Mouse (Mus musculus) neural tube, embryonic 12.5 days (tissue): Measurements from ENCODE around the gene Chrd. TPM values are rescaled to one million over a fixed set of nuclear protein-coding genes. Genes with fewer than 3 reads are reported as not detected.

Source experiments
- ATAC-seq: fragments of 200-750 bp; cut with Nextera tagmentation; 2 replicates; pipeline ENCODE4 v1.8.0; 2017; ENCODE audit warnings: low read depth, mild to moderate bottlenecking, moderate TSS enrichment, moderate library complexity; ENCODE audit not compliant: low FRiP score
- H3K27ac ChIP-seq: fragments of 300-500 bp; sonication (generic); 2 replicates; pipeline ENCODE4 v1.5.1; 2016
- H3K27me3 ChIP-seq: fragments of 300-500 bp; sonication (generic); replicated peaks from 2 replicates; pipeline ENCODE4 v1.6.1; 2016; ENCODE audit warnings: mild to moderate bottlenecking
- H3K36me3 ChIP-seq: fragments of 300-500 bp; sonication (generic); 2 replicates; pipeline ENCODE4 v1.6.1; 2016; ENCODE audit warnings: mild to moderate bottlenecking
- H3K4me1 ChIP-seq: fragments of 300-500 bp; sonication (generic); 2 replicates; pipeline ENCODE4 v1.6.1; 2016
- H3K4me2 ChIP-seq: fragments of 300-500 bp; sonication (generic); replicated peaks from 2 replicates; pipeline ENCODE4 v1.6.1; 2016; ENCODE audit warnings: mild to moderate bottlenecking
- H3K4me3 ChIP-seq: fragments of 300-500 bp; sonication (generic); 2 replicates; pipeline ENCODE4 v1.5.1; 2016
- H3K9ac ChIP-seq: fragments of 300-500 bp; sonication (generic); 2 replicates; pipeline ENCODE4 v1.6.1; 2016; ENCODE audit warnings: mild to moderate bottlenecking
- H3K9me3 ChIP-seq: fragments of 300-500 bp; sonication (generic); 2 replicates; pipeline ENCODE4 v1.6.1; 2016; ENCODE audit warnings: mild to moderate bottlenecking
- WGBS: fragments of 180-500 bp; shearing (Covaris S2); methylation state at CpG from one replicate; pipeline ENCODE4 v1.1.7; 2016; 5-methylcytosine and 5-hydroxymethylcytosine counted together
- polyA plus RNA-seq: library from polyadenylated mRNA; unstranded; fragments of >200 nt; fragmentation: Nextera tagmentation; extraction: Ambion mirVana; gene quantifications from 2 replicates; pipeline ENCODE4 v1.2.1, GENCODE M21; 2016

Gene Chrd
- polyA plus RNA-seq, result 7.0 and 8.0 TPM in 2 replicates

- Histone ChIP-seq H3K36me3 (0 out of 2 replicates have a peak, but pooled peaks cover 4% of the 10 kb centered on the region), H3K4me1 (peaks cover 18% of the 10 kb centered on the region), H3K9ac (peak within 1 kb of the TSS; percentile 86), H3K27ac (peak within 1 kb of the TSS; percentile 62), H3K27me3 (peaks cover 26% of the 10 kb centered on the region), H3K4me2 (peak within 1 kb of the TSS; percentile 90), H3K4me3 (peak within 1 kb of the TSS; percentile 71), H3K9me3 (no peaks in the 10 kb centered on the region)
- ATAC-seq, result peak; percentile 82
- WGBS, result under 1% methylated on average over 63 of the region's 70 CpGs
Measured at GRCm38 (mm10) chr16:20732925-20733730, at the start of gene Chrd. Gene Chrd (plus strand): TSS chr16:20733127.

GRCm38 (mm10) chr16:20690774-20691173, 42.2 kb upstream of the Chrd start:
- 92% methylated on average over 3 of the region's 3 CpGs for WGBS
- Histone ChIP-seq H3K9me3 (no peaks in the 10 kb centered on the region), H3K4me2 (no peak overlapping the region), H3K27ac (no peak overlapping the region), H3K27me3 (no peaks in the 10 kb centered on the region), H3K36me3 (peaks cover 61% of the 10 kb centered on the region), H3K4me1 (peaks cover 35% of the 10 kb centered on the region), H3K9ac (no peak overlapping the region), H3K4me3 (no peak overlapping the region)
- no peak for ATAC-seq

GRCm38 (mm10) chr16:20691617-20692016, 41.3 kb upstream of the Chrd start:
- H3K4me1 ChIP-seq, result peaks cover 42% of the 10 kb centered on the region
- no peak overlapping the region for H3K9ac ChIP-seq
- H3K27me3 ChIP-seq, result no peaks in the 10 kb centered on the region
- H3K27ac ChIP-seq, result peak overlapping the region; percentile 43; the same call in 1 of the 2 replicates
- no peaks in the 10 kb centered on the region for H3K9me3 ChIP-seq
- H3K4me3 ChIP-seq, result no peak overlapping the region
- H3K36me3 ChIP-seq, result peaks cover 53% of the 10 kb centered on the region
- WGBS, result 54% methylated on average over 1 of the region's 1 CpGs
- ATAC-seq, result no peak
- H3K4me2 ChIP-seq, result no peak overlapping the region

GRCm38 (mm10) chr16:20692241-20692965, 40.5 kb upstream of the Chrd start:
- no peak overlapping the region for H3K4me3 ChIP-seq
- H3K9ac ChIP-seq, result no peak overlapping the region
- peaks cover 43% of the 10 kb centered on the region for H3K4me1 ChIP-seq
- H3K9me3 ChIP-seq, result no peaks in the 10 kb centered on the region
- H3K27ac ChIP-seq, result peak overlapping the region; percentile 43; the same call in 1 of the 2 replicates
- H3K36me3 ChIP-seq, result peaks cover 45% of the 10 kb centered on the region
- 29% methylated on average over 16 of the region's 16 CpGs for WGBS
- H3K27me3 ChIP-seq, result no peaks in the 10 kb centered on the region
- peak overlapping the region; percentile 80 for H3K4me2 ChIP-seq
- ATAC-seq, result no peak

GRCm38 (mm10) chr16:20693111-20693701, 39.7 kb upstream of the Chrd start, which contains the start of gene Fam131a:
Gene Fam131a (plus strand): TSS chr16:20693241.
- H3K27me3 ChIP-seq, result no peaks in the 10 kb centered on the region
- peak; percentile 93 for ATAC-seq
- H3K36me3 ChIP-seq, result peaks cover 37% of the 10 kb centered on the region
- peak within 1 kb of the TSS; percentile 80 for H3K4me2 ChIP-seq
- peak within 1 kb of the TSS; percentile 92 for H3K27ac ChIP-seq
- H3K9me3 ChIP-seq, result no peaks in the 10 kb centered on the region
- peak within 1 kb of the TSS; percentile 70 for H3K9ac ChIP-seq
- under 1% methylated on average over 37 of the region's 37 CpGs for WGBS
- peaks cover 43% of the 10 kb centered on the region for H3K4me1 ChIP-seq
- peak within 1 kb of the TSS; percentile 59 for H3K4me3 ChIP-seq

GRCm38 (mm10) chr16:20694781-20695180, 38.1 kb upstream of the Chrd start:
- Histone ChIP-seq H3K4me1 (peaks cover 43% of the 10 kb centered on the region), H3K27me3 (no peaks in the 10 kb centered on the region), H3K4me3 (no peak overlapping the region), H3K9me3 (no peaks in the 10 kb centered on the region), H3K36me3 (peaks cover 32% of the 10 kb centered on the region), H3K4me2 (peak overlapping the region; percentile 71), H3K27ac (no peak overlapping the region; the same call in 1 of the 2 replicates), H3K9ac (no peak overlapping the region)
- no peak for ATAC-seq
- 84% methylated on average over 8 of the region's 8 CpGs for WGBS

GRCm38 (mm10) chr16:20695622-20696323, 37.2 kb upstream of the Chrd start:
- peaks cover 43% of the 10 kb centered on the region for H3K4me1 ChIP-seq
- H3K27ac ChIP-seq, result no peak overlapping the region; the same call in 1 of the 2 replicates
- H3K27me3 ChIP-seq, result no peaks in the 10 kb centered on the region
- H3K4me3 ChIP-seq, result peak overlapping the region; percentile 36
- H3K36me3 ChIP-seq, result peaks cover 28% of the 10 kb centered on the region
- peak; percentile 77 for ATAC-seq
- H3K9me3 ChIP-seq, result no peaks in the 10 kb centered on the region
- peak overlapping the region; percentile 53 for H3K9ac ChIP-seq
- H3K4me2 ChIP-seq, result peak overlapping the region; percentile 71
- WGBS, result 2% methylated on average over 46 of the region's 46 CpGs

GRCm38 (mm10) chr16:20699266-20699665, 33.7 kb upstream of the Chrd start:
- Histone ChIP-seq H3K4me2 (no peak overlapping the region), H3K27ac (no peak overlapping the region), H3K9me3 (no peaks in the 10 kb centered on the region), H3K9ac (no peak overlapping the region), H3K36me3 (peaks cover 26% of the 10 kb centered on the region), H3K4me1 (peaks cover 41% of the 10 kb centered on the region), H3K4me3 (no peak overlapping the region), H3K27me3 (no peaks in the 10 kb centered on the region)
- WGBS, result 79% methylated on average over 5 of the region's 5 CpGs
- no peak for ATAC-seq

GRCm38 (mm10) chr16:20700036-20700435, 32.9 kb upstream of the Chrd start:
- Histone ChIP-seq H3K4me3 (no peak overlapping the region), H3K4me1 (peaks cover 35% of the 10 kb centered on the region), H3K27me3 (no peaks in the 10 kb centered on the region), H3K4me2 (no peak overlapping the region), H3K9me3 (no peaks in the 10 kb centered on the region), H3K9ac (no peak overlapping the region), H3K36me3 (peaks cover 29% of the 10 kb centered on the region), H3K27ac (no peak overlapping the region)
- 38% methylated on average over 5 of the region's 5 CpGs for WGBS
- ATAC-seq, result no peak

- WGBS, result 47% methylated on average over 7 of the region's 7 CpGs
Measured at GRCm38 (mm10) chr16:20701316-20701715, 31.6 kb upstream of the Chrd start.

GRCm38 (mm10) chr16:20701729-20702521, 31.0 kb upstream of the Chrd start:
- peak; percentile 55 for ATAC-seq
- H3K4me1 ChIP-seq, result peaks cover 20% of the 10 kb centered on the region
- no peaks in the 10 kb centered on the region for H3K27me3 ChIP-seq
- peak overlapping the region; percentile 30 for H3K4me2 ChIP-seq
- WGBS, result 13% methylated on average over 12 of the region's 12 CpGs
- peak overlapping the region; percentile 57; the same call in 1 of the 2 replicates for H3K27ac ChIP-seq
- H3K9me3 ChIP-seq, result no peaks in the 10 kb centered on the region
- H3K9ac ChIP-seq, result peak overlapping the region; percentile 35; the same call in 1 of the 2 replicates
- H3K4me3 ChIP-seq, result no peak overlapping the region
- peaks cover 46% of the 10 kb centered on the region for H3K36me3 ChIP-seq

More at GRCm38 (mm10) chr16:20701316-20701715, 31.6 kb upstream of the Chrd start:
- ATAC-seq, result peak; percentile 6; the same call in 1 of the 2 replicates
- no peak overlapping the region for H3K4me3 ChIP-seq
- H3K4me2 ChIP-seq, result peak overlapping the region; percentile 30
- peak overlapping the region; percentile 37; the same call in 1 of the 2 replicates for H3K27ac ChIP-seq
- H3K4me1 ChIP-seq, result peaks cover 24% of the 10 kb centered on the region
- H3K9ac ChIP-seq, result peak overlapping the region; percentile 35; the same call in 1 of the 2 replicates
- H3K9me3 ChIP-seq, result no peaks in the 10 kb centered on the region
- peaks cover 40% of the 10 kb centered on the region for H3K36me3 ChIP-seq
- no peaks in the 10 kb centered on the region for H3K27me3 ChIP-seq
